Mouse (Mus musculus) hindbrain, embryonic 11.5 days (tissue): ENCODE results near the gene Gm20605. TPM values are rescaled to one million over a fixed set of nuclear protein-coding genes. Genes with fewer than 3 reads are reported as not detected.
A peak's percentile ranks its signal among the peaks of the same experiment; 100 is the strongest.

Source experiments
- ATAC-seq: fragments of 200-750 bp; cut with Nextera tagmentation; 2 replicates; pipeline ENCODE4 v1.8.0; 2017; ENCODE audit warnings: mild to moderate bottlenecking, moderate TSS enrichment, moderate library complexity; ENCODE audit not compliant: low FRiP score
- DNase-seq: peaks from one replicate; pipeline ENCODE4 v3.0.0-alpha.2; 2015; ENCODE audit warnings: low spot score
- H3K27ac ChIP-seq: fragments of 300-500 bp; sonication (generic); 2 replicates; pipeline ENCODE4 v1.5.1; 2014; ENCODE audit warnings: mild to moderate bottlenecking, low read depth, low read length
- H3K27me3 ChIP-seq: fragments of 300-500 bp; sonication (generic); 2 replicates; pipeline ENCODE4 v1.6.1; 2014; ENCODE audit warnings: mild to moderate bottlenecking, low read length, moderate library complexity, mixed read lengths; ENCODE audit not compliant: control insufficient read depth, insufficient read depth
- H3K36me3 ChIP-seq: fragments of 300-500 bp; sonication (generic); 2 replicates; pipeline ENCODE4 v1.6.1; 2014; ENCODE audit warnings: mild to moderate bottlenecking, low read length, moderate library complexity, mixed read lengths; ENCODE audit not compliant: control insufficient read depth, insufficient read depth
- H3K4me1 ChIP-seq: fragments of 300-500 bp; sonication (generic); replicated peaks from 2 replicates; pipeline ENCODE4 v1.6.1; 2014; ENCODE audit warnings: low read length, mixed read lengths; ENCODE audit not compliant: control insufficient read depth, insufficient read depth
- H3K4me2 ChIP-seq: fragments of 300-500 bp; sonication (generic); replicated peaks from 2 replicates; pipeline ENCODE4 v1.6.1; 2014; ENCODE audit warnings: mild to moderate bottlenecking, low read depth, low read length
- H3K4me3 ChIP-seq: fragments of 300-500 bp; sonication (generic); 2 replicates; pipeline ENCODE4 v1.5.1; 2014; ENCODE audit warnings: low read depth, low read length
- H3K9ac ChIP-seq: fragments of 300-500 bp; sonication (generic); 2 replicates; pipeline ENCODE4 v1.6.1; 2014; ENCODE audit warnings: low read depth, low read length
- H3K9me3 ChIP-seq: fragments of 300-500 bp; sonication (generic); 2 replicates; pipeline ENCODE4 v1.6.1; 2016; ENCODE audit warnings: low read length; ENCODE audit not compliant: control insufficient read depth
- WGBS: fragments of 180-500 bp; shearing (Covaris S2); extraction: QIAGEN DNeasy Blood & Tissue Kit; methylation state at CpG from one replicate; pipeline ENCODE4 v1.1.7; 2014; 5-methylcytosine and 5-hydroxymethylcytosine counted together
- polyA plus RNA-seq: library from polyadenylated mRNA; unstranded; fragments of >200 nt; fragmentation: Nextera tagmentation; extraction: Ambion mirVana; gene quantifications from 2 replicates; pipeline ENCODE4 v1.2.1, GENCODE M21; 2014

Gm20605 gene
- polyA plus RNA-seq, 1 experiment from 2014 or later, result 5.0 TPM

DNA sequence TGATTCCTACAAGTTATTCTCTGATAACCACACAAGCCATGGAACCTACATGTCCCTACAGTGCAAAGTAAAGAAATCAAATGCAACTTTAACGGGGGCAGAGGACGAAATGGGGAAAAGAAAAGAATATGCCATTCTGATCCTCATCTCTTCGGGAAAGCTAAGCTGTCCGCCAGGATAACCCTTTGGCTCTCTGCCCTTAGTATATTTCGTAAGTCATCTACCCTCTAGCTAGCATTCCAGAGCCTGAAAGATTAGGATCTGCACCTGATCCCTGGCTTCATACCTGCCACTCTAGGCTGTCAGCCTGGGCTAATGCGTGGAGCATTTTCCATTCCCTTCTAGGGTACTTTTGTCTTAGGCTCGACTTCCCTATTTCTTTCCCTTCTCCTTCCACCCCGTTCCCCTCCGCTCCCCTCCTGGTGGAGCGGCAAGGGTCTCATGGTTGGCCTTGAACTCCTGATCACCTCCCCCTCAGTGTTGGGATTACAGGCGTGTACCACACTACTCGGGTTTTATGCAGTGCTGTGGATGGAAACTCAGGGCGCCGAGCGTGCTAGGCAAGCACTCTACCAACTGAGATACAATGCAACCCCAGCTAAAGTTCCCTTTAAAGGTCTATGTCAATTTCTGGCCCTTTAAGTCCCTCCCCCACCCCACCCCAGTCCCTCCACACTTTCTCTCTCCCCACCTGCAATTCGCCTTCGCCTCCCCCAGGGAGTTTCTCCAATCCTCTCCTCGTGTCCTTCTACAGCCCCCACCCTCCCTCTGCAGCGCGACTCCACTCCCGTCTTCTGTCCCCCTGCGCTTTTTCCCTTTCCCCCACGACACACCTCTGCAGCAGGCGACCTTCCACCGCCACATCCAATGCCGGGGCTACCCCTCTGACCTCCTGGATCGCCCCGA is 54.7 kb downstream of the Gm20605 start:
- no peaks in the 10 kb centered on the region for H3K9me3 ChIP-seq
- peak overlapping the region; percentile 64 for H3K9ac ChIP-seq
- H3K27me3 ChIP-seq, result no peaks in the 10 kb centered on the region
- peak overlapping the region; percentile 74 for H3K4me3 ChIP-seq
- DNase-seq, result peak; percentile 27
- 19% methylated on average over 28 of the region's 28 CpGs for WGBS
- H3K36me3 ChIP-seq, result no peaks in the 10 kb centered on the region
- peak overlapping the region; percentile 92 for H3K4me2 ChIP-seq
- no peaks in the 10 kb centered on the region for H3K4me1 ChIP-seq
- peak; percentile 26; the same call in 1 of the 2 replicates for ATAC-seq
- peak overlapping the region; percentile 60; the same call in 1 of the 2 replicates for H3K27ac ChIP-seq

DNA sequence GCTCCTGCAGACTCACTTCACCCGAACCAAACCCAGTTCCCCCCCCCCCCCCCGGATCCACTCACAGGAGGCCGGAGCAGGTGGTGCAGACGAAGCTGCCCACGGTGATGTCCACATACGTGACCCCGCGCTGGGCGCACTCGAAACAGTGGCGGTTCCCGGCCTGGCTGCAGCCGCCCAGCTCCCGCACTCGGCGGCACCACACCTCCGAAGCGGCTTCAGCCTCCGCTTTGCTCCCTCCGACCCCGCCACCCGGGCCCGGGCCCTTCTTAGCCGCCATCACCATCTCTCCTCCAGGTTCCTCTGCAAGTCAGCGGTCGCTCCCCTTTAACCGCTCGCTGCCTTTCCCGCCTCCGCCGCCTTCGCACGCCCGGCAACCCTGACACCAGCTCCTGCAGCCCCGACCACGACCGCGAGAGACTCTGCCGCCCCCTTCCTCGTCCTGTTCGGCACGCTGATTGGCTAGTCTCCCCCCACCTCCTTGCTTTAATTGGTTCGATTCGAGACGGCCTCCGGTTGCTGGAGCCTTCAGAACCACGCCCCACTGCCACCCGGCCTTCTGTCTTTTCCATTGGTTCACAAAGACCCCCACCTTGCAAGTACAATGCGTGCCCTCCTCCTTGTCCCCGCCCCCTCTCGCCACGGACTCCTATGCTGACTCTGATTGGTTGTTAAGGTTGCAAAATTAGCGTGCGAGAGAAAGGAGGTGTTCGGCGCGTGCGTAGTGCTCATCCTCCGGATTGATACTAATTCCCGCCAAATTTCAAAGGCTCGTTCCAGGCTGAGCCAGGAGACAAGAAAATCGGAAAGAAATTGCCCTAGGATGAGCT is 55.5 kb downstream of the Gm20605 start, which contains the start of gene Agfg2:
Agfg2 (minus strand) TSS at position 433 of the 830 bp plus-strand sequence.
- DNase-seq, result peak; percentile 98
- peak; percentile 99 for ATAC-seq
- Histone ChIP-seq H3K4me3 (peak within 1 kb of the TSS; percentile 74), H3K4me2 (peak within 1 kb of the TSS; percentile 92), H3K4me1 (no peaks in the 10 kb centered on the region), H3K9ac (peak within 1 kb of the TSS; percentile 64), H3K9me3 (no peaks in the 10 kb centered on the region), H3K36me3 (no peaks in the 10 kb centered on the region), H3K27me3 (no peaks in the 10 kb centered on the region), H3K27ac (peak within 1 kb of the TSS; percentile 60)
- WGBS, result under 1% methylated on average over 61 of the region's 62 CpGs

- H3K9me3 ChIP-seq, result no peaks in the 10 kb centered on the region
- H3K27ac ChIP-seq, result no peak overlapping the region
- ATAC-seq (no peak), DNase-seq (no peak)
- no peak overlapping the region for H3K9ac ChIP-seq
- H3K4me1 ChIP-seq, result no peaks in the 10 kb centered on the region
- H3K36me3 ChIP-seq, result no peaks in the 10 kb centered on the region
- no peak overlapping the region for H3K4me2 ChIP-seq
- WGBS, result 95% methylated on average over 3 of the region's 3 CpGs
- no peak overlapping the region for H3K4me3 ChIP-seq
- no peaks in the 10 kb centered on the region for H3K27me3 ChIP-seq
Observed at GRCm38 (mm10) chr5:137685653-137686052, 56.7 kb downstream of the Gm20605 start.

- ATAC-seq, result no peak
- Histone ChIP-seq H3K9ac (no peak overlapping the region), H3K9me3 (no peaks in the 10 kb centered on the region), H3K27me3 (no peaks in the 10 kb centered on the region), H3K36me3 (no peaks in the 10 kb centered on the region), H3K4me2 (no peak overlapping the region), H3K4me3 (no peak overlapping the region), H3K4me1 (no peaks in the 10 kb centered on the region), H3K27ac (no peak overlapping the region)
- no peak for DNase-seq
- 84% methylated on average over 6 of the region's 6 CpGs for WGBS
Observed at GRCm38 (mm10) chr5:137686127-137686790, 57.3 kb downstream of the Gm20605 start.

- H3K9me3 ChIP-seq, result no peaks in the 10 kb centered on the region
- no peak overlapping the region for H3K4me2 ChIP-seq
- no peak for ATAC-seq
- no peak for DNase-seq
- no peaks in the 10 kb centered on the region for H3K4me1 ChIP-seq
- H3K9ac ChIP-seq, result no peak overlapping the region
- H3K27me3 ChIP-seq, result no peaks in the 10 kb centered on the region
- WGBS, result 89% methylated on average over 3 of the region's 3 CpGs
- H3K36me3 ChIP-seq, result no peaks in the 10 kb centered on the region
- no peak overlapping the region for H3K27ac ChIP-seq
- H3K4me3 ChIP-seq, result no peak overlapping the region
Observed at GRCm38 (mm10) chr5:137689974-137690373, 61.0 kb downstream of the Gm20605 start.

GRCm38 (mm10) chr5:137690531-137690930 is 61.6 kb downstream of the Gm20605 start:
- Histone ChIP-seq H3K4me2 (no peak overlapping the region), H3K4me3 (no peak overlapping the region), H3K9ac (no peak overlapping the region), H3K9me3 (no peaks in the 10 kb centered on the region), H3K36me3 (no peaks in the 10 kb centered on the region), H3K27me3 (no peaks in the 10 kb centered on the region), H3K27ac (no peak overlapping the region), H3K4me1 (no peaks in the 10 kb centered on the region)
- WGBS, result 70% methylated on average over 9 of the region's 9 CpGs
- DNase-seq (no peak), ATAC-seq (no peak)

GRCm38 (mm10) chr5:137691881-137692280 is 62.9 kb downstream of the Gm20605 start:
- no peaks in the 10 kb centered on the region for H3K36me3 ChIP-seq
- ATAC-seq (no peak), DNase-seq (no peak)
- 74% methylated on average over 1 of the region's 1 CpGs for WGBS
- H3K4me2 ChIP-seq, result no peak overlapping the region
- no peaks in the 10 kb centered on the region for H3K9me3 ChIP-seq
- no peak overlapping the region for H3K4me3 ChIP-seq
- H3K27ac ChIP-seq, result no peak overlapping the region
- H3K27me3 ChIP-seq, result no peaks in the 10 kb centered on the region
- no peaks in the 10 kb centered on the region for H3K4me1 ChIP-seq
- H3K9ac ChIP-seq, result no peak overlapping the region
